Mouse (Mus musculus) heart, embryonic 11.5 days (tissue): ENCODE data around the gene Chsy1. TPM values are rescaled to one million over a fixed set of nuclear protein-coding genes. Genes with fewer than 3 reads are reported as not detected.

Experiments
- ATAC-seq: fragments of 200-750 bp; cut with Nextera tagmentation; replicated peaks from 2 replicates; pipeline ENCODE4 v1.8.0; 2017; ENCODE audit warnings: moderate library complexity; ENCODE audit not compliant: insufficient number of reproducible peaks, low FRiP score, low TSS enrichment
- H3K27ac ChIP-seq: fragments of 300-500 bp; sonication (generic); 2 replicates; pipeline ENCODE4 v1.5.1; 2014; ENCODE audit warnings: mild to moderate bottlenecking, low read depth, low read length
- H3K27me3 ChIP-seq: fragments of 300-500 bp; sonication (generic); 2 replicates; pipeline ENCODE4 v1.6.1; 2014; ENCODE audit warnings: mild to moderate bottlenecking, low read length, mixed read lengths; ENCODE audit not compliant: control insufficient read depth, insufficient read depth
- H3K36me3 ChIP-seq: fragments of 300-500 bp; sonication (generic); 2 replicates; pipeline ENCODE4 v1.6.1; 2014; ENCODE audit warnings: mild to moderate bottlenecking, low read length, moderate library complexity, mixed read lengths; ENCODE audit not compliant: control insufficient read depth, insufficient read depth
- H3K4me1 ChIP-seq: fragments of 300-500 bp; sonication (generic); 2 replicates; pipeline ENCODE4 v1.6.1; 2014; ENCODE audit warnings: low read length; ENCODE audit not compliant: control insufficient read depth, insufficient read depth
- H3K4me2 ChIP-seq: fragments of 300-500 bp; sonication (generic); 2 replicates; pipeline ENCODE4 v1.6.1; 2014; ENCODE audit warnings: mild to moderate bottlenecking, moderate library complexity
- H3K4me3 ChIP-seq: fragments of 300-500 bp; sonication (generic); 2 replicates; pipeline ENCODE4 v1.5.1; 2014; ENCODE audit warnings: low read depth, low read length
- H3K9ac ChIP-seq: fragments of 300-500 bp; sonication (generic); 2 replicates; pipeline ENCODE4 v1.6.1; 2014; ENCODE audit warnings: mild to moderate bottlenecking, low read depth, low read length, moderate library complexity
- H3K9me3 ChIP-seq: fragments of 300-500 bp; sonication (generic); replicated peaks from 2 replicates; pipeline ENCODE4 v1.6.1; 2016; ENCODE audit warnings: low read length; ENCODE audit not compliant: control insufficient read depth
- WGBS: fragments of 180-500 bp; shearing (Covaris S2); extraction: QIAGEN DNeasy Blood & Tissue Kit; methylation state at CpG from one replicate; pipeline ENCODE4 v1.1.7; 2014; ENCODE audit not compliant: insufficient replicate concordance; 5-methylcytosine and 5-hydroxymethylcytosine counted together
- polyA plus RNA-seq: library from polyadenylated mRNA; unstranded; fragments of >200 nt; fragmentation: Nextera tagmentation; extraction: Ambion mirVana; gene quantifications from 2 replicates; pipeline ENCODE4 v1.2.1, GENCODE M21; 2014

Gene Chsy1
- polyA plus RNA-seq, 1 experiment from 2014 or later = 29.0 TPM

DNA sequence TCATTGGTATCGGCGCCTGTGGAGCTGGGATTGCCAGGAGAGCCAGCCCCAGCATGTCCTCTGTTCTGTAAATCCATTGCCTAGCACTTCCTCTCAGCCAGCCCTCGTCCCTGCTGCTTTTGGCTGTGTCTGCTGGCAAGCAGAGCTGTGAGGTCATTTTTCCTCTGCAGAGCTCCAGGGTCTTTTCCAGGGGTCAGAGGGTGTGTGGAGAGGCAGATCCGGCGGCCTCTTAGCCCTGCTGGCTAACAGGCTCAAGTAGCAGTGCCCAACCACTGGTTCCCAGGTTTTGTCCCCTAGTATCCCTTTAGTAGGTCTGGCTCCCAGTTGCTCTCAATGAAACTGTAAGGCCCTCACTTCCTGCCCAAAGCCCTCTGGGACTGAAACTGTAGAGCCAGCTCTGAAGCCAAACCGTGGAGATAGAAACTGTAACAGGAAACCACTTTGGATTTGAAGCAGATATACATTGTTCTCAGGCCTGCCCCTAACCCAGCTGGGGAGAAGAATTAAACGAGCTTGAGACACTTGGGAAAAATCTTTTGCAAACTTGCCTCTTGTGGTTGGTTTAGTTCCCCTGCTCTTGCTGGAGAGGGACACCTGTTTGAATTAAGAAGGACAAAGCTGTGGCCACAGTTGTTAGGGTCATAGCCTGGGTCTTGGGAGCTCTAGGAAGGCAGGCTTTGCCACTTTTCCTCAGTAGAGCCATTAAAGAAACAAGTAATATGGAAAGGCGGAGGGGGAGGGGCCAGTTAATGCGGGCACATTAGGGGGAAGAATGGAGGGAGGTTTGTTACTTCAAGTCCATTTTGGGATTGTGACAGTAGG lies 109.1 kb downstream of the Chsy1 start:
- no peak; the same call in 1 of the 2 replicates for ATAC-seq
- H3K4me2 ChIP-seq = no peak overlapping the region
- 42% methylated on average over 9 of the region's 9 CpGs for WGBS

DNA sequence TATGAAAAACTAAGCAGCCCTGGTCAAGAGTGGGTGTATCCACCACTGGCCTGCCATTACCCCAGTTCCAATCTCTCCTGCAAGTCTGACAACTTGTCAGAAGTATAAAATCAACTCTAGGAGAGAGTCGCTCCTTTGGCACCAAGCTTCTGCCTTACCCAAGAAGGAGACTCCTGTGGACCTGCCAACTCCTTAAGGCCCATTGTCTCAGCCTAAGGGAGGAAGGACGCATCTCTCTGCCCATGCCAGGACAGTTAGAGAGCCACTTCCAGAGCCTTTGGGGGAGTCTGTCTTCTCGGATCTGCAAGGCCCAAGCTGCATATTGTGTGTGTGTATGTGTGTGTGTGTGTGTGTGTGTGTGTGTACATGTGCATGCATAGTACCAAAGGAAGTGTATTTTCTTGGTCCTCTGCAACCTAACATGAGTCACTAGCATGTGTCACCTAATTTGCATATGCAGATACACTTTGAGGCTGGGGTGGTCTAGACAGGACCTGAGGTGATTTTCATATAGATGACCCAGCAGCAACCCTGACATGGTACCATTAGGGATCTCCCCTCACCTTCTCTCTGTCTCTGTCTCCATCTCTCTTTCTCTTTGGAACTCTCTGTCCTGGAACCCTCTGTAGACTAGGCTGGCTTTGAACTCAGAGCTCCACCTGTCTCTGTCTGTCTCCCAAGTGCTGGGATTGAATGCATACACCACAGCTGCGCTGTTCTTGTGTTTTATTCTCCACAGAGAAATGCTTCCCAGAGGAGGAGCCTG lies 109.9 kb downstream of the Chsy1 start:
- no peak for ATAC-seq
- Histone ChIP-seq H3K27me3 (no peaks in the 10 kb centered on the region), H3K4me3 (no peak overlapping the region), H3K9ac (no peak overlapping the region), H3K4me2 (no peak overlapping the region), H3K36me3 (no peaks in the 10 kb centered on the region), H3K4me1 (peaks cover 22% of the 10 kb centered on the region), H3K9me3 (no peaks in the 10 kb centered on the region), H3K27ac (no peak overlapping the region)
- WGBS = 79% methylated on average over 4 of the region's 4 CpGs

More for the DNA sequence above, 109.1 kb downstream of the Chsy1 start:
- Histone ChIP-seq H3K9ac (0 out of 2 replicates have a peak overlapping the region, but pooled peaks have one; percentile 5), H3K27me3 (no peaks in the 10 kb centered on the region), H3K36me3 (no peaks in the 10 kb centered on the region), H3K9me3 (no peaks in the 10 kb centered on the region), H3K27ac (peak overlapping the region; percentile 86), H3K4me1 (peaks cover 22% of the 10 kb centered on the region), H3K4me3 (no peak overlapping the region)

DNA sequence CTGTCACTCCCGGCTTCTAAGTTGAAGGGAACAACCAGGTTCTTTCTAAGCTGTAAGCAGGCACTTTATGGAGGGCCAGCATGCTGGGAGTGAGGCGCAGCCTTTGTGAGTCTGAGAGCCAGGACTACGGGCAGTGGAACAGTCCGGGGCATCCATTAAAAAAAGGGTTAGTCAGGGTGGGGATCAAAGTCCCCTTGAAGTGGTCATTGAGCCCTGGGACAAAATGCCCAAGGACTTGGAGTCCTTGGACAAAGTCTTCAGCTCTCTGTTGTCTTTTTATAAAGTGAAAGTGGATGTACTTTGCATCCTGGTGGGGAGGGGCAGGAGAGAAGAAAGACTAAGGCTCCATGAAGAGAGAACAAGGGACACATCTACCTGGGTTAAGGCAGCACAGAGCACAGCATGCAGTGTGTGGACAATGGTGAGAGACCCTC lies 110.5 kb downstream of the Chsy1 start:
- Histone ChIP-seq H3K9me3 (no peaks in the 10 kb centered on the region), H3K4me2 (no peak overlapping the region), H3K9ac (no peak overlapping the region), H3K4me1 (peaks cover 22% of the 10 kb centered on the region), H3K36me3 (no peaks in the 10 kb centered on the region), H3K27ac (no peak overlapping the region), H3K27me3 (no peaks in the 10 kb centered on the region), H3K4me3 (no peak overlapping the region)
- 89% methylated on average over 4 of the region's 4 CpGs for WGBS
- ATAC-seq = no peak

DNA sequence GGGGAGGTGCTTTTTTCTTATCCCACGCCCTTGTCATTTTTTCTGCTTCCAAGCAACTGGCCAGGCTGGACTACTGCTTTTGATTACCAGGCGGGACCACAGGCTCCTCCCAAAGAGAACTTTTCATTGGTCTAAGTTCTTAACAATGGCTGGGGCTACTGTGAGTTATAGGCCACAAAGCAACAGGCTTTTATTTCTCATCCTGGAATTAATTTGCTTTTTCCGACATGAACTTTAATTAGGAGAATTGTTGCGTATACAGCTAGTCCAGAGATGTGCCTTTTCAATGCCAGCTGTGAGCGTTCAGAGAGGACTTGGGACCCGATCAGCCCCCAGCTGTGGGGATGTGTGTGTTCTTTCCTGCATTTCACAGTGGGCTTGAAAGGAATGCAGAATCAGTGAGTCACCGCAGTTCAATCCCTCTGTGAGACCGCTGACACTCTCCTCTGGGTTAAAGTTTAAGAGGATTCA lies 113.3 kb downstream of the Chsy1 start:
- Histone ChIP-seq H3K27ac (no peak overlapping the region), H3K36me3 (no peaks in the 10 kb centered on the region), H3K27me3 (no peaks in the 10 kb centered on the region), H3K4me2 (no peak overlapping the region), H3K9ac (0 out of 2 replicates have a peak overlapping the region, but pooled peaks have one; percentile 12), H3K4me1 (peaks cover 20% of the 10 kb centered on the region), H3K9me3 (no peaks in the 10 kb centered on the region), H3K4me3 (no peak overlapping the region)
- ATAC-seq = no peak
- 33% methylated on average over 8 of the region's 8 CpGs for WGBS

Other genes starting within 250 kb of the Chsy1 start
- gene Pcsk6, start 247.8 kb upstream of the Chsy1 start, polyA plus RNA-seq = 5.7 and 6.1 TPM in 2 replicates
- gene Gm45213, start 65.9 kb upstream of the Chsy1 start, polyA plus RNA-seq = not detected in 2 replicates
- gene Snrpa1, start 50.5 kb upstream of the Chsy1 start, polyA plus RNA-seq = 127 and 128 TPM in 2 replicates
- gene Selenos, start 29.9 kb upstream of the Chsy1 start, polyA plus RNA-seq = 76.4 and 85.5 TPM in 2 replicates